Mouse (Mus musculus) v-Abl transformed pro-B cells (cell line): Measurements from ENCODE around the gene Lrrc52.

Experiments used
- in situ Hi-C, 2 experiments: fragments of 400-800 bp; cut with MboI; formaldehyde crosslinking; loops; one replicate each; pipeline ENCODE4 v1.15.1; 2025; ENCODE audit not compliant: unreplicated experiment in 2 of 2

Lrrc52 gene

GRCm38 (mm10) chr1:167437091-167437490 is 29.5 kb downstream of the Lrrc52 start:
- in situ Hi-C loops, result no loop called here

GRCm38 (mm10) chr1:167436186-167436975 is 30.2 kb downstream of the Lrrc52 start:
- in situ Hi-C loops, result no loop called here

DNA sequence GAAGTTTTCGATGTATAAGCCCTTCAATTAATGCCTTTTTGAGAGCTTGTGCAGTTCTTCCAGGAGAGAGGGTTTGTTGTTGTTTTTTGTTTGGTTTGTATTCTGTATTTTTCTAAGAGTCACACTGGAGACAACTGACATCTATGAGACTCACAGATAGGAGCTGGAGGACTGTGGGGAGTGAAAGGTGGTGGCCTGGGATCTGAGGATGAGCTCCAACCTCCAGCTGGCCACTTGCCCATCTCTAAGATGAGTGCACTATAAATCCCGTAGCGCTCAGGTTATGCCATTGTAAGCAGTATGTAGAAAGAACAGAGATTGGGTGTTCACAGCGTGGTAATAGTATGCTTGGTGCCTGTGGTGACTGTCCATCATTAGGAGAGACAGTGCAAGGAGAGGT is 31.6 kb downstream of the Lrrc52 start:
- in situ Hi-C loops, result no loop called here

DNA sequence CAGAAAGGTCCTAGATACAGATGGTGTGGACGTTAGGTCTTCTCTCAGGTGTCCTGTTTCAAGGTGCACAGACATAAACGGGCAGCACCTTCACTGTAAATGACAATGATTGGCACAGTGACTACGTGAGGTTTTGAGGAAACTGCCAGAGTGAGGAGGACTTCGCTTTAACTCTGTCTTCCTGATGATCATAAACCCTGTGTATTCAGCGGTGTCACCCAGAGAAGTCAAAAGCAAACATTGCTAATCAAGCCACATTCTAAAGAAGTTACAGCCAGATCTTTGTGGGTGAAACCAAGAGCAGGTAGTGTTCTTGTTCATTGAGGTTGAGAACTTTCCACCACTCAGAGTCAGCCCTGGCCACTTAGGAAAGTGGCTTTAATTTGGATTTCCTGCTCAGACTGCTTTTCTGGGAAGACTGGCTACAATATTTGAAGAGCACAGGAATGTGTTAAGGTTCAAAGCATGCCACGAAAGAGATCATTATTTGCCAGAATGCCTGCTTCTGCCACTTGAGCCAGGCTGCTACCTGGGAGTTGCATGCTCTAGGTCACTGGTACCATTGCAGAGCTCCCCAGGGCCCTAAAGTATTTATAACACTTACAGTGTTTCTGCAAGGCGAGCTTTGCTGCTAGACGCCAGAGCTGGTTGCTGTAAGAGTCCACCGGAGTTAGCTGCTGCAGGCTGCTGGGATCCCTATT is 35.5 kb downstream of the Lrrc52 start:
- in situ Hi-C loops, result no loop called here

DNA sequence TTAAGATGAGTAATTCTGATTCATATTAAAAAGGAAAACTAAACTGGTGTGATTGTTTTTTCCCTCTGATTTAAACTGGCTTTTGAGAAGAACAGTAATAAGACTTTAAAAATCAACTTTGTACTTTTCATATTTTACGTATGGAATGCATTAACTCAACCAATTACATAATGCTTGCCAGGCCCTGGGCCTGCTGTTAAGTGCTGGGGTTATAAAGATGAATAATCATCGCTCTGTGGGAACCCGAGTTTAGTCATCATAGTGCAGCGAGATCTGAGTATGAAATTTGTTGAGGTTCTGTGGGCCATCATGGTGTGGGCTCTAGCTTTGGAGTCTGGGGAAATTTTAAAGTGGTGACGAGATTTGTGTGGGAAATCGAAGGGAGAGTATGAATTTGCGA is 39.9 kb downstream of the Lrrc52 start:
- in situ Hi-C loops, result no loop called here

DNA sequence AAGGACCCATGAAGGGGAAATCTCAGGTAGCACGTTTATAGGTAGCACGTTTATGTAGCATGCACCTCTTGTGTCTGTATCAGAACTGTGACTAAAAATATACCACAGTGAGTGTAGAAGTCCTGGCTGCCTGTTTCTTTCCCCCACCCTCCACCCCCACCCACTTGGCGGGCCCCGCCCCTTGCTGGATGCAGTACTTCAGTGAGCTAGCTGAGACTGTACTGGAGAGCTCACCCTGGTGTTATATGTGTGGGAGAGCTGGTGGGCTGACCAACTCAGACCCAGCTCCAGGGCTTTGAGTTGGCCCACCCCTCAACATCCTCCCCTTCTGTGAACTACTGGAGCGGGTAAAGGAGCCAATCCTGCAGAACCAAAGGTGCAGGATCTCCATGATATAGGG is 41.0 kb downstream of the Lrrc52 start:
- in situ Hi-C loops, result no loop called here

DNA sequence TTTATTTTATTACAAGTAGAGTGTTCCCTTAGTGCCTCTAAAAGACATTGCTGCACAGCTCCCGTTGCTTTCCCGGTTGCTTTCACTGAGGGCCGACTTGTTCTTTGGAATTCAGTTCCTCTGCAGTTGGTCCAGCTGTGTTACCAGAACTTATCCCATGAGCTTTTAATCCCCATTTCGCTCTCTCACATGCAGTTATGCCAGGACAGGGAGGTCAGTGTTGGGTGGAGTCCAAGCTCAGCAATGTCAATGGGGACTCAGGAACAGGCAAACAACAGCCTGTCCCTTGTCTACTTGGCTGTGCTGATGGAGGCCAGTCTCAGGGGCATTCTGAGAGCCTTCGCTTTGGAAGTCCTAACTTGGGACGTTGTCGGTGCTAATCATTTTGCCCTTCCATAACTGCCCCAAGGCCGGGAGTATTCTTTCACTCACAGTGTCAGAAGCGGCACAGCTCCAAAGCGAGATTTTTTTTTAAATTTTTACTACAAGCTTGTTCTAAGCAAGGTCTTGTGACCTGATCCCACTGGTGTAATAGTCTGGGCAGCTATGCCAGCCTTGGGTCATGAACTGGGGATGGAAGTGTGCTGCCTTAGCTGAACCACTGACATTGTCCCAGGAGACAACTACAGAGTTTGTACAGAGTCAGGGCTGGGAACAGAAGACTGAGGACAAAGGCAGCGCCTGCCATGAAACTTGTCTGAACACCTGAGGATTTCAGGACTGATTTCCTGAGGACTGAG is 43.9 kb downstream of the Lrrc52 start:
- in situ Hi-C loops, result no loop called here

DNA sequence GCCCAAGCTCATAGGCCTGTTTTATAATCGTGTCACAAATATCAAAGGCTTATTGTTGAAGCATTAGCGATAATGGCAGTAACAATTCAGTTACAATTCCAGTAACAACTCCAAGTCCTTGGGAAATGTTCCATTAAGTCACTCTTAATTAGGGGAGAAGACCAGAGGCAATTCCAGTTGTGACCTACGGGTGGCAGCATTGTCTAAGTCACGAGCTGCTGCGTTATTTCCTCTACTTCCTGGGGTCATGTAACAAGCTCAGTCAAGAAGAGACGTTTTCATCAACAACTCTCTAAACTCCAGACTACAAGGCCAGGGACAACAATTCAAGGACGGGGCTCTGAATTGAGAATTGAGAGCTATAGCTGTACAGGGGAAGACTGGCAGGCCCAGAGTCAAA is 51.7 kb downstream of the Lrrc52 start:
- in situ Hi-C loops, result loop anchor here (5.0 kb wide), 2 partner anchors 222 to 227 kb away; no protein-coding TSS in a partner anchor

DNA sequence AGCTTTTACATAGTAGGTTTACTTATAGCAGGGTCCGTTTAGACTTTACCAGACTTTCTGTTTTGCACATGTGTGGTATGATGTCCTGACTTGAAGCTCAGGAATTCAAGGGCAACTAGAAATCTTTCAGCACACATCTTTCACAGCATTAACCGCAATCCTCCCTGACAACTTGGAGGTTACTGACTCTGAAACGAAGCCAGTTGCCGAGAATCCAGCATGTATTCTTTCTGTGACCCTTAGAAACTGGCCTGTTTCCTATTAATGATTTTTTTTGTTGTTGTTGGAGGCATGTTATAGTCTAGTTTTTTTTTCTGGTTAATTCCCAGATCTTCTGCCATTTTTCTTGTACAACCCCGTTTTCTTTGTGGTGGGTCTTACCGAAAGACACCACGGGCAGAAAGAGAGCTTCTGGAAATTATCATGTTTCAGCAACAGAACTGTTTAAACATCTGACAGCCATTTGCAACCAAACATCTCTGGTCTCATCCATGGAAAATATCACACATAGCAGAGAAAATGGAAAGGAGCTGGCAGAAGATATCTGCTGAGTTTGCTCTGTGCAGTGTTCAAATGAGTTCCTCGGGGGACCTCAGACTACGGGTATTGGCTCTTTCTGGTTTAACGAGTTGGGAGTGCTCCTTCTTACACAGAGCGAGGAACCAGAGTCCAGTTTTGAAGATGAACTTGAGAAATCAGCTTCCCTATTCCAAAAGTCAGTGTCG is 54.4 kb downstream of the Lrrc52 start:
- in situ Hi-C loops, result no loop called here

GRCm38 (mm10) chr1:167409601-167410000 is 57.0 kb downstream of the Lrrc52 start:
- in situ Hi-C loops, result no loop called here

DNA sequence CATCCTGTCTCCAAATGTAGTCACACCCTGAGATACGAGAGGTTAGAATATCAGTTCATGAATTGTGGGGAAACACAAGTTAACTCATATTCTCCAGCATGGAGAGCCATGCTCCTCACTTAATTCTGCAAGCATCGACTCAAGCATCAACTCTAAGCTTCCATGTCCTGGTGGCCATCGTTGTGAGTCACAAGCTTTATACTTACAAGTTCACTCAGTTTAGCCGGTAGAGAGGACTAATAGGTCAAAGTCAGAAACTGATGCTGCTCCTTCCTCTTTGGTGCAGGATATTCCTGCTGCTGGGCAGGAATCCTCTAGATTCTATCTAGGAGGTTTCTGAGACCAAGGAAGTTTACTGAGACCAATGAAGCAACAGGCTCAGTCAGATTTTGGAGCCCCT is 61.3 kb downstream of the Lrrc52 start:
- in situ Hi-C loops, result no loop called here
